Mouse (Mus musculus): ENCODE measurements at regions not wholly inside any gene's neighbourhood (a gene's known extent, or its start where the extent isn't known, plus 50 kb on each side); places are given as distances from the start of the nearest gene placed in this dataset.
"Not testable (repeated sequence)": the region's sequence is repeated elsewhere in the genome, so short reads cannot be mapped to it uniquely, and the experiment has no call there.

GRCm38 (mm10) chr15:5869866-5870265, 429.7 kb upstream of the Dab2 start:
- Histone ChIP-seq H3K4me2 (ENCODE audit: low read depth, low read length, poor library complexity, severe bottlenecking) (no peak overlapping the region), H3K27me3 (ENCODE audit: insufficient read depth, low read length) (no peaks in the 10 kb centered on the region), H3K4me3 (ENCODE audit: low read depth, low read length) (no peak overlapping the region), H3K27ac (ENCODE audit: low read depth, low read length) (no peak overlapping the region), H3K4me1 (ENCODE audit: insufficient read depth, low read length) (no peaks in the 10 kb centered on the region), H3K9me3 (ENCODE audit: low read length) (no peaks in the 10 kb centered on the region), H3K9ac (replicated peaks; ENCODE audit: low read length, poor library complexity, severe bottlenecking) (no peak overlapping the region), H3K36me3 (ENCODE audit: insufficient read depth, low read length) (no peaks in the 10 kb centered on the region)
- ATAC-seq (ENCODE audit: low FRiP score) (no peak), DNase-seq (ENCODE audit: low spot score) (no peak)
- 70% methylated on average over 2 of the region's 2 CpGs for WGBS
- no peak for TF ChIP-seq CTCF (IDR thresholded peaks at IDR 0.05)

- Histone ChIP-seq H3K27me3 (ENCODE audit: insufficient read depth, low read length) (no peaks in the 10 kb centered on the region), H3K9me3 (ENCODE audit: low read length) (no peaks in the 10 kb centered on the region), H3K4me1 (ENCODE audit: insufficient read depth, low read length) (no peaks in the 10 kb centered on the region), H3K27ac (ENCODE audit: low read depth, low read length) (no peak overlapping the region), H3K9ac (replicated peaks; ENCODE audit: low read length, poor library complexity, severe bottlenecking) (no peak overlapping the region), H3K4me3 (ENCODE audit: low read depth, low read length) (no peak overlapping the region), H3K36me3 (ENCODE audit: insufficient read depth, low read length) (no peaks in the 10 kb centered on the region), H3K4me2 (ENCODE audit: low read depth, low read length, poor library complexity, severe bottlenecking) (no peak overlapping the region)
- ATAC-seq (ENCODE audit: low FRiP score): no peak
- TF ChIP-seq CTCF (IDR thresholded peaks at IDR 0.05): no peak
- WGBS: 85% methylated on average over 3 of the region's 3 CpGs
- DNase-seq (ENCODE audit: low spot score): no peak
Observed at GRCm38 (mm10) chr15:5872042-5872441, 427.5 kb upstream of the Dab2 start.

DNA sequence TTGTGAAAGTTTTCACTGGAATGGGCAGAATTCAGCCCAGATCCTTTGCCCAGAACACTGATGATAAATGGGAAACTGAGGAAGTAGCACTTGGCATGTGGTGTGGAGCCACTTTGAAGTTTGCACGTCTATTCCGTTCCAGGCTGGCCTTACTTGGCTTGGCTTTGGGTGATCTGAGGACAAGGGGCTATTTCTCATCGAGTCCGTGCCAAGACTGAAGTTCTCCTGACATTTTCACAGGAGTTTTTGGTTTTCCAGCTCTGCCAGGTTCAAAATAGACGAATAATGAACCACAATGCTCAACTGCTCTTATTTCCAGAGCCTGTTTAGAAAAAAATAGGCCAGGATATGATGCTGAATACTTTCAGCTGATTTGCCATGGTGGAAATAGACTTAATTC, 421.8 kb upstream of the Dab2 start:
- Histone ChIP-seq H3K4me1 (ENCODE audit: insufficient read depth, low read length) (no peaks in the 10 kb centered on the region), H3K27ac (ENCODE audit: low read depth, low read length) (no peak overlapping the region), H3K36me3 (ENCODE audit: insufficient read depth, low read length) (no peaks in the 10 kb centered on the region), H3K9me3 (ENCODE audit: low read length) (no peaks in the 10 kb centered on the region), H3K4me2 (ENCODE audit: low read depth, low read length, poor library complexity, severe bottlenecking) (no peak overlapping the region), H3K9ac (replicated peaks; ENCODE audit: low read length, poor library complexity, severe bottlenecking) (no peak overlapping the region), H3K27me3 (ENCODE audit: insufficient read depth, low read length) (no peaks in the 10 kb centered on the region), H3K4me3 (ENCODE audit: low read depth, low read length) (no peak overlapping the region)
- no peak for DNase-seq (ENCODE audit: low spot score)
- TF ChIP-seq CTCF (IDR thresholded peaks at IDR 0.05): no peak
- no peak for ATAC-seq (ENCODE audit: low FRiP score)
- 89% methylated on average over 5 of the region's 5 CpGs for WGBS

GRCm38 (mm10) chr15:5891188-5891587, 408.4 kb upstream of the Dab2 start:
- Histone ChIP-seq H3K27ac (ENCODE audit: low read depth, low read length) (no peak overlapping the region), H3K9me3 (ENCODE audit: low read length) (no peaks in the 10 kb centered on the region), H3K36me3 (ENCODE audit: insufficient read depth, low read length) (no peaks in the 10 kb centered on the region), H3K27me3 (ENCODE audit: insufficient read depth, low read length) (no peaks in the 10 kb centered on the region), H3K4me3 (ENCODE audit: low read depth, low read length) (no peak overlapping the region), H3K9ac (replicated peaks; ENCODE audit: low read length, poor library complexity, severe bottlenecking) (no peak overlapping the region), H3K4me1 (ENCODE audit: insufficient read depth, low read length) (no peaks in the 10 kb centered on the region), H3K4me2 (ENCODE audit: low read depth, low read length, poor library complexity, severe bottlenecking) (no peak overlapping the region)
- no peak for TF ChIP-seq CTCF (IDR thresholded peaks at IDR 0.05)
- no peak for DNase-seq (ENCODE audit: low spot score)
- no peak for ATAC-seq (ENCODE audit: low FRiP score)
- 89% methylated on average over 3 of the region's 3 CpGs for WGBS

DNA sequence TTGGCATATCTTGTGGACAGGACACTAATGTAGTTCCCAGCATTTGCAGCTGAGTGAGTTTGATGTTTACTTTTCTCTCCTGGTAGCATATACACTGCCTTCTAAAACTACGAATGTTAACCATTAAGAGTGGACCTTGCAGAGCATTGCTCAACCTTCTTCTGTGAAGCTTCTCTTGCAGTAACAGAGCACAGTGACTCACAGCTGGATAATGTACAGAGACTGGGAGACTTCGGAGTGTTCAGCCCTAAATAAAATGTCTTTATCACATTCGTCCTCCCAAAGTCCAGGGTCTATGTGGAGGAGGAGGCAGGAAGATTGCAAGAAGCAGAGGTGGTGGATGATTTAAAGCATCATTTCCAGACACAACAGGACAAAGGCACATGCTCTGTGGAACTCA, 407.6 kb upstream of the Dab2 start:
- no peak overlapping the region for H3K4me2 ChIP-seq (ENCODE audit: low read depth, low read length, poor library complexity, severe bottlenecking)
- WGBS: 85% methylated on average over 3 of the region's 3 CpGs
- H3K9me3 ChIP-seq (ENCODE audit: low read length): no peaks in the 10 kb centered on the region
- TF ChIP-seq CTCF (IDR thresholded peaks at IDR 0.05): no peak
- H3K27ac ChIP-seq (ENCODE audit: low read depth, low read length): no peak overlapping the region
- no peaks in the 10 kb centered on the region for H3K4me1 ChIP-seq (ENCODE audit: insufficient read depth, low read length)
- no peak for ATAC-seq (ENCODE audit: low FRiP score)
- H3K36me3 ChIP-seq (ENCODE audit: insufficient read depth, low read length): no peaks in the 10 kb centered on the region
- DNase-seq (ENCODE audit: low spot score): no peak
- no peak overlapping the region for H3K4me3 ChIP-seq (ENCODE audit: low read depth, low read length)
- no peaks in the 10 kb centered on the region for H3K27me3 ChIP-seq (ENCODE audit: insufficient read depth, low read length)
- H3K9ac ChIP-seq (replicated peaks; ENCODE audit: low read length, poor library complexity, severe bottlenecking): no peak overlapping the region

- ATAC-seq (ENCODE audit: low FRiP score): not testable (repeated sequence)
Observed at GRCm38 (mm10) chr15:5895688-5896470, 403.7 kb upstream of the Dab2 start.

More at GRCm38 (mm10) chr15:5895688-5896470, 403.7 kb upstream of the Dab2 start:
- DNase-seq (ENCODE audit: low spot score); H3K27ac ChIP-seq (ENCODE audit: low read depth, low read length); H3K36me3 ChIP-seq (ENCODE audit: insufficient read depth, low read length); H3K4me1 ChIP-seq (ENCODE audit: insufficient read depth, low read length); H3K9me3 ChIP-seq (ENCODE audit: low read length); H3K9ac ChIP-seq (replicated peaks; ENCODE audit: low read length, poor library complexity, severe bottlenecking); H3K4me2 ChIP-seq (ENCODE audit: low read depth, low read length, poor library complexity, severe bottlenecking); H3K27me3 ChIP-seq (ENCODE audit: insufficient read depth, low read length); H3K4me3 ChIP-seq (ENCODE audit: low read depth, low read length): not testable (repeated sequence)
- WGBS: 82% methylated on average over 5 of the region's 5 CpGs

Measured in midbrain, postnatal 0 days (tissue).